Mouse (Mus musculus) retina, embryonic 14.5 days (tissue): ENCODE measurements at regions not wholly inside any gene's neighbourhood (a gene's known extent, or its start where the extent isn't known, plus 50 kb on each side); places are given as distances from the start of the nearest gene placed in this dataset.

Experiments used
- DNase-seq: peaks from one replicate; pipeline ENCODE4 v3.0.0-alpha.2; 2015; ENCODE audit warnings: low spot score

GRCm38 (mm10) chr5:119058231-119058851 lies 497.9 kb downstream of the Med13l start:
- DNase-seq, result no peak

DNA sequence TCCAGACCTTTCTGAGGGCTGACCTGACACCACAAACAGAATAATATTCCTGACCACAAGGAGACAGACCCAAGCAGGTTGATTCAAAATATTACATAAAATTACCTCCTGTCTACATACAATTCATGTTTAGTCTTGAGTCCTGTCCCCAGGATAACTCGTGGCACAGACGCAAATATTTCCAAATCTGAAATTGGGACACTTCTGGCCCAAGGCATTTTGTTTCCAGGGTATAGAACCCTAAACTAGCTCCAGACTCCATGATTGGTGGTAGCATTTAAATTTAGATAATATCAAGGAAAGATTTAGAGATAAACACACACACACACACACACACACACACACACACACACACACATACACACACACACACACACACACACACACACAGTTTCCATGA lies 498.7 kb downstream of the Med13l start:
- DNase-seq, result no peak

GRCm38 (mm10) chr5:119060886-119061285 lies 500.4 kb downstream of the Med13l start:
- peak; percentile 47 for DNase-seq

- no peak for DNase-seq
Observed at GRCm38 (mm10) chr5:119062478-119062877, 502.0 kb downstream of the Med13l start.

- no peak for DNase-seq
Observed at GRCm38 (mm10) chr5:119066666-119067065, 506.2 kb downstream of the Med13l start.

DNA sequence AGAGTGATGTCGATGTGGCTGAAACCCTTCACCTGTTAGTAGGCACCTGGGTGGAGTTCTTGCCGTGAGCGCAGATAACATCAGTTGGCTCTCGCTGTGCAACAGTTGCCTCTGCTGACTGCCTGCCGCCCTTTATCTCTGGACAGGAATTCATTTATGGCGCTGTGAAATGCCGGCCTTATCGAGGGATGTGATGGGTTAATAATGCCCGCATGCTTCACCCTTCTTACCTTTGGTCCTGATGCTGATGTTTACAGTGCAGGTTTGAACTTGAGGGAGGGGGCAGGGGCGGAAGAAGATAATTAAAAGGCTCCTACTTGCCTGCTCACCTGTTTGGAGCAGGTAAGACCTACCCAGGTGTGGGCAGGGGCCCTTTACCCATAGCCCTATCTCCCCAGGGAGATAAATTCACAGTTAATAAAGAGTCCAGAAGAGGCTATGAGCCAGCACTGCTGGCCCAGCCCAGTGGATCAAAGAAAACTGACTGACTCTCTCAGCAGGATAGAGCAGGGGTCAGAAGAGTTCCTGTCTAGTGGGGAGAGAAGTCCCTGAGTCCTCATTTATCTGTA lies 509.4 kb downstream of the Med13l start:
- DNase-seq, result no peak

DNA sequence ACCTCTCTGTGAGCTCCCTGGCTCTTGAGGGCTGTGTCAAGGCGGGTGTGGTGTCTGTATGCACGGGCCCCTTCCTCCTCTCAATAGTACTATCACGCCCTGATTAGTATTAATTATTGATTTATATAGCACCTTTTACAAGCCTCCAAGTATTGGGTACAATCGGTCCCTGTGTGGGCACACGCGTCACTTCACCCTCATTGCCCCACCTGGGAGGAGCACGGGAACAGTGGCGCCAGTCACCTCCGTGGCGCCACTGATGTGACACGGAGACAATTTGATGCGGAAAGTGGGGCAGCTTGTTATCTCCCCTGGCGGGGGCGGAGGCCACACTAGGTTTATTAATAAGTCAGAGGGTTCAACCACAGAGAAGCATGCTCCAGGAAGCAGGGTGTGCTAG lies 512.2 kb downstream of the Med13l start:
- no peak for DNase-seq

DNA sequence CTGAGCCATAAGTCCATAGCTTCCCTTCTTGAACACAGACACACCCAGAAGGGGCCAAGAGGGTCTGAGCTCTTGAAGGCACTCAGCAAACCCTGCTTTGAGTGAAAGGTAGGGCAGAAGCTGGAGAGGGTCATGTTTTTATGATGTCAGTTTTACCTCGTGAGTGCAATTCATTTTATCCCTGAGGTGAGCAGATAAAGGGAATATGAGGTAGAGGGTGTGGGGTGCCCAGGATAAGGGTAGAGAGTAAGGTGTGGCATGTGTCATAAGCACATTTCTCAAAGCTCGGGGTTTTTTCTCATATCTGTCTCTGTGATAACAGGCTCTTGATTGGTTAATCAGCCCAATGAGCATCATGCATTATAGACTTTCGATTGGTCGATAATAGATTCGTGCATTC lies 520.3 kb downstream of the Med13l start:
- DNase-seq, result no peak

GRCm38 (mm10) chr5:119082895-119083294 lies 522.4 kb downstream of the Med13l start:
- DNase-seq, result no peak

- DNase-seq, result peak; percentile 45
Observed at GRCm38 (mm10) chr5:119097576-119098193, 537.2 kb downstream of the Med13l start.

DNA sequence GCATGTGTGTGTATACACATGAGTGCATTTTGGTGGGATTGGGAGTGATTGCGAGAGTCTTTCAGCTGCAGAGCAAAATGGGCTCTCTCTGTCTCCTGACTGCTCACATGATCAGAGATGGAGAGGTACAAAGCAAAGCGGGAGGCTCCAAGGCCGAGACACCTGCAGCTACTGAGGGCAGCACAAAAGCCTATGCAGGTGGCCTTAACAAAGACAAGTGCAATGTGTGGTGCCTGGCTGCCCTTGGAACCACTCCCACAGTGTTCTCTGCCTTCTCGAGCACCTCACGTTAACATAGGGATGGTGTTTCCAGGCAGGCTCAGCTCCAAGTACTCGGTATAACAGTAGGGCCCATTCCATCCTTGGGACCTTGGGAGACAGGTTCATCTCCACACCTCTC lies 539.3 kb downstream of the Med13l start:
- no peak for DNase-seq

GRCm38 (mm10) chr5:119103503-119103902 lies 543.0 kb downstream of the Med13l start:
- DNase-seq, result no peak

DNA sequence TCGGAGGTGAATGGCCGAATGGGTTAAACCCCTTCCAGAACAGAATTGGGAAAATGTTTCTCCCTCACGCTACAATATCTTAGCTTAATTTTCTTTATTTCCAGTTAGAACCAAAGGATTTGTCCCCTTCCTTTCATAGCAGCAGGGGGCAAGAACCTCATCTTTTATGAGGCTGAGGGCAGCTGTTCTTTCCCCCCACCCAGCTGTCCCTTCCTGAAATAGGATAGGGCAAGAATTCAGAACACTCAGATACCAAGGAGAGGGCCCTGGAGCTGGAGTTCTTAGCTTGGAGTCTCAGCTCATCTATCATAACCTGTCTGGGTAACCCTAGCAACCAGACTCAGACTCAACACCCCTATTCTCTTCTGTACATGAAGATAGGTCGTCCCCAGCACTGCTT lies 547.4 kb downstream of the Med13l start:
- no peak for DNase-seq

DNA sequence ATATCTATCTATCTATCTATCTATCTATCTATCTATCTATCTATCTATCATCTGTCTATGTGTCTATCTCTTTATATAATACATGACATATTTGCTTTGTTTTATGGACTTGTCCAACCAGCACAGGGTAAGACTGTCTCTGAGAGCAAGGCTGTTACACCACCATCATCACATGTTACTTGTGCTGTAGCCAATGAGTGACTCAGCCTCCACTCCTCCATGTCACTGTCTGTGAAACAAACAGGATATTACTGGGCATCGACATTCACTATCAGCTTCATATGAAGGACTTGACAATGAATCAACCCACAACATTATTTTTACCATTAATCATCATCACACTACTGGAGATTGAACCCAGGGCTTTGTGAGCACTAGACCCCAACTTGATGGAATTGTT lies 549.0 kb downstream of the Med13l start:
- DNase-seq, result no peak

DNA sequence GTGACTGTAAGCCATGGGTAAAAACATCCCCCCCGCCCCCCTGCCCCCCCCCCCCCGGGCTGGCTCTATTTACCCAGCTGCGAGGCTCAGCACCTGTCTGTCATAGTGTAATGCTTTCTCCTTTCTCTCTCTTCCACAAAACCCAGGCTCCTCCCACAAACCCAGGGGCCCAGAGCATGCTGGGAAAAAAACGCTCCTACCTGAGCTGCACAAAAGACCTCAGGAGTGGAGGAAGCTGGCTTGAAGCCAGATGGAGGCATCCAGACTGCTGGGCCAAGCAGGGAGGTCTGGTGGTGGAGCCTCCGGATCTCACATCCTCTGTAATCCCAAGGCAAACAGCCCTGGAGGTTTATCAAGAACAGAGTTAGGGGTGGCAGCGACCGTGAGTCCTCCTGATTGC lies 553.6 kb downstream of the Med13l start:
- no peak for DNase-seq

DNA sequence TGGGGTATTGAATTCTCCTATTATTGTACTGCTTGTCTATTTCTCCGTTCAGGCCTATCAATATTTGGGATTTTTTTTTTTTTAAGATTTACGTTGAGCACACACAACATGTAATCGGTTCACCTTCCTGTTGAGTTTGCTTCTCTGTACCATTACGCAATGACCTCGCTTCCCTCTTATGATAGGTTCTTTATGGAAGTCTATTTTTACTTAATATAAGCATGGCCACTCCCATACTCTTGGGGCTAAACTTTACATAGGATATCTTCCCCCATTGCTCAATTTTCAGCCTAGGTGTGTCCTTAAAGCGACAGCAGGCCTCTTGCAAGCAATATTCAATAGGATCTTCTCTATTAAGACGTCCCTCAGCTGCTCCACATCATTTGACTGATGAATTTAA lies 544.7 kb upstream of the Tbx3 start:
- no peak for DNase-seq

DNA sequence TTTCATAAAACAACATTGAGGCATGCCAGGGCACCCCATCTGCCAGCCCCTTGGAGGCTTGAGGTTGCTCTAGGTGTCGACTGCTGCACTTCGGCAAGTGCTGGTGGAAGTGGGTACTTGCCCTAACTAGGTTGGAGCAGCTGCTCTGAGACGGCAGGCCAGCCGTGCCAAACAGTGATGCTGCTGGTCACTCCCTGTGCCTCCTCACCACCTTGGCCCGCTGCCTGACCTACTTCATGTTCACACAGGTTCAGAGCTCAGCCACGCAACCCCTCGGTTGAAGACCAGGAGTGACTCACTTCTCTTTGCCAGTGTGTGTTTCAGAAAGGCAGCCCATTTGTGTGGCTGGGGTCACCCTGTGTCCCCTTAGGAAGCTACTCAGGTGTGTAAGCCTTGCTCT lies 540.3 kb upstream of the Tbx3 start:
- no peak for DNase-seq

DNA sequence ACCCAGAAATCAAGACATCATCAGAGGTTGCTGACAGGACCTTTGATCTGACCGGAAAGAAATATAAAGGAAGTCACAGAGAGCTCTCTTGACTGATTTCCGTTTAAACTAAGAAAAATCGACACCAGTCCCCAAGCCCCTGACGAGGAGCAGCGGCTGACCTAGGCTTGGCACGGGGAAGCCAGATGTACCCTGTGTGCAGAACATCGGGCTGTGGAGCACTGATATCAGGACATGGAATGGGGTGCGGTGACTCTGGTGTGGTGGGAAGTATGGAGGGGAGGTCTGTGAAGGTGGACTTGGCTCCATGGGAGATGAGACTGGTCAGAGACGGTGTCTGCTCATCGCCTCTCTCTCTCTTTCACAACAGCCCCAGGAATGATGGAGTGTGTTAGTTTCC lies 539.0 kb upstream of the Tbx3 start:
- no peak for DNase-seq

DNA sequence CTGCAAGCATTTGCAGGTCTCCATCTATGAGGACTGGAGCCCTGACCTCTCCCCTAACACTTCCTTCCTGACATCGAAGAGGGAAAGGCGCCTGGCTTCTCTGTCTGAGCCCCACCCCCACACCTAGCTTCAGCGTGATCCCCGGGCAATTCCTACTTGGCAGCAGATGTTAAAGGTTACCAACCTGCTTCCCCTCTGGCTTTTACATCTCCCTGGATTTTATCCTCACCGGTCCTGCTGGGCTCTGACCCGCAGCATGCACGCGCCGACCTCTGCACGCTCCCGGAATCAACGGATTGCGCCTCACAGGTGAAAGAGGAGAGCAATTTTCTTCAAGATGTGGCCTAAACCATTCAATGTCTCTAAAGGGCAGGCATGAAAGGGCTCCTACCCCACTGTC lies 537.1 kb upstream of the Tbx3 start:
- DNase-seq, result no peak

GRCm38 (mm10) chr5:119136916-119137315 lies 533.6 kb upstream of the Tbx3 start:
- no peak for DNase-seq

DNA sequence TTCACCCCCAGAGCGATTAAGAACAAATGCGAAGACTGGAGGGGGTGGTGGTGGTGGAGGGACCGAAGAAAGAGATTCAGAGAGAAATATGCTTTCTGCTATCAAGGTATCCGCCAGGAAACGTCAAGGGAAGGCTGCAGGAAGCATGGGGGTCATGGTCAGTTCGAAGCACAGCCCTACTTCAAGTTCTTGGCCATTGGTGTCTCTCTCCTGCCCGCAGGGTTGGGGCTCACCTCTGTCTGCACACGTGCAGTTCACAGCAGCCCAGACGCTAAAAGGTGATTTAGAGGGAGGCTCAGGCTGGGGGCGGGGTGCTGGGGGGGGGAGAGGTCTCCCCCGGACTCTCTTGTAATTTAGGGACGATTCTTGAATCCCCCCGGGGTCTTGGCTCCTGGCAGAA lies 533.1 kb upstream of the Tbx3 start:
- no peak for DNase-seq

DNA sequence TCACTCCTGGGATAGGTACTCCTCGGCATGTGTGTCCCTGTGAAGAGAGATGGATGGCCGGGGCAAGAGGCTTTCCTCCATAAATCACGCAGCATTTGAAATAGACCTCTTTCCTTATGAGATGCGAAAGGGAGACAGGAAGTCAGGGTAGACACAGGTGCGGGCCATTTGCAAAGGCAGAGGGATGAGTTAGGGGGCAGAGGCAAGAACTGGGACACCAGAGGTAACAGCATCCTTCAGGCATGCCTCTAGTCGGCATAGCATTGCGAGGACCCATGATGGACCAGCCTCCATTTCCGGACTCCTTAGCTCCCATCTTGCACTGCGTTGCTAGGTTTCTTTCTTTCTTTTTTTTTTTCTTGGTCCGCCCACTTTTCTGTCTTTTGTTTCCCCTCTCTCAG lies 532.6 kb upstream of the Tbx3 start:
- no peak for DNase-seq

DNA sequence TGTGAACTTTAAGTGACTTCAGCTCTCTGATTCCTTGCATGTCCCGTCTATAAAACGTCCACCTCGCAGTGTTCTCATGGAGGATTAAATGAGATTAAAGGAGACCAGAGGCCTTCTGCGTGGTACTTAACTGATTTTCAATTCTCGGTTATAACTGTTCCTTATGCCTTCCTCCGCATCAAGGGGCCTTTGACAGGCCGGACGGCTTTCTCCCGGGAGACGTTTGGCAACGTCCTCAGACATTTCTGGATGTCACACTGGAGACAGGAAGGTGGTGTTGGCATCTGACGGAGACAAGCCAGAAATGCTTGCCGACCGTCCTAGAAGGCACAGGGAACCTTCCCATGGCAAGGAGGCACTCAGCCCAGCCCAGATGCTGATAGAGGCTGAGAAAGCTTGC lies 532.2 kb upstream of the Tbx3 start:
- DNase-seq, result no peak

GRCm38 (mm10) chr5:119139336-119139735 lies 531.1 kb upstream of the Tbx3 start:
- DNase-seq, result no peak
